ENCODE assay signal across 7 mouse cellular contexts in genomic region chr1:181888801-181889200, GRCm38 (mm10). TPM values are rescaled to one million over a fixed set of nuclear protein-coding genes. Genes with fewer than 3 reads are reported as not detected.
DNase-seq lines count a peak whose midpoint lies in the region; ATAC-seq and TF ChIP-seq lines count a peak whose summit lies in the region.

No protein-coding gene starts in this region.

- TF ChIP-seq POLR2A in heart, adult 2 months (IDR thresholded peaks at IDR 0.05; ENCODE audit: insufficient read depth, low read depth, low read length), result no peak
- TF ChIP-seq POLR2A in kidney, adult 2 months (IDR thresholded peaks at IDR 0.05; ENCODE audit: low read depth, low read length), result no peak

- no peak overlapping the region for H3K27ac ChIP-seq in embryonic facial prominence, embryonic 11.5 days (replicated peaks; ENCODE audit: low read depth, low read length)
- no peak overlapping the region for H3K27ac ChIP-seq in heart, adult 2 months
- no peak overlapping the region for H3K27ac ChIP-seq in kidney, adult 2 months (ENCODE audit: insufficient read depth, low read depth, low read length)
- H3K27ac ChIP-seq in limb, embryonic 11.5 days (replicated peaks; ENCODE audit: low read depth, low read length), result no peak overlapping the region
- H3K27ac ChIP-seq in midbrain, embryonic 14.5 days (replicated peaks; ENCODE audit: low read depth, low read length), result no peak overlapping the region

- intact Hi-C loops in heart, adult 2 months (cut with DNase I), result loop anchor here (1.0 kb wide), 2 partner anchors 226 to 252 kb away; no protein-coding TSS in a partner anchor

- H3K9me3 ChIP-seq in embryonic facial prominence, embryonic 11.5 days (replicated peaks; ENCODE audit: control insufficient read depth, low read length), result no peaks in the 10 kb centered on the region
- no peaks in the 10 kb centered on the region for H3K9me3 ChIP-seq in limb, embryonic 11.5 days (ENCODE audit: control insufficient read depth, low read length)
- H3K9me3 ChIP-seq in midbrain, embryonic 14.5 days (ENCODE audit: control insufficient read depth, low read length), result no peaks in the 10 kb centered on the region

- H3K27me3 ChIP-seq in embryonic facial prominence, embryonic 11.5 days (ENCODE audit: control insufficient read depth, insufficient read depth, low read length), result no peaks in the 10 kb centered on the region
- no peaks in the 10 kb centered on the region for H3K27me3 ChIP-seq in heart, adult 2 months (ENCODE audit: control insufficient read depth, insufficient read depth, low read length)
- no peaks in the 10 kb centered on the region for H3K27me3 ChIP-seq in kidney, adult 2 months (replicated peaks; ENCODE audit: control insufficient read depth, insufficient read depth, low read length)
- H3K27me3 ChIP-seq in limb, embryonic 11.5 days (ENCODE audit: control insufficient read depth, insufficient read depth, low read length), result no peaks in the 10 kb centered on the region
- no peaks in the 10 kb centered on the region for H3K27me3 ChIP-seq in midbrain, embryonic 14.5 days (ENCODE audit: control insufficient read depth, insufficient read depth, low read length)

- no peaks in the 10 kb centered on the region for H3K36me3 ChIP-seq in embryonic facial prominence, embryonic 11.5 days (replicated peaks; ENCODE audit: control insufficient read depth, insufficient read depth, low read depth, low read length)
- H3K36me3 ChIP-seq in heart, adult 2 months (ENCODE audit: control insufficient read depth, insufficient read depth, low read length), result no peaks in the 10 kb centered on the region
- no peaks in the 10 kb centered on the region for H3K36me3 ChIP-seq in kidney, adult 2 months (ENCODE audit: control insufficient read depth, insufficient read depth, low read length)
- no peaks in the 10 kb centered on the region for H3K36me3 ChIP-seq in limb, embryonic 11.5 days (ENCODE audit: control insufficient read depth, insufficient read depth, low read length)
- H3K36me3 ChIP-seq in midbrain, embryonic 14.5 days (ENCODE audit: control insufficient read depth, insufficient read depth, low read length), result no peaks in the 10 kb centered on the region

- WGBS in embryonic facial prominence, embryonic 11.5 days, result 6% methylated on average over 11 of the region's 11 CpGs
- 4% methylated on average over 11 of the region's 11 CpGs for WGBS in heart, adult 2 months
- 4% methylated on average over 11 of the region's 11 CpGs for WGBS in kidney, adult 2 months
- WGBS in limb, embryonic 11.5 days, result 7% methylated on average over 11 of the region's 11 CpGs
- 4% methylated on average over 11 of the region's 11 CpGs for WGBS in midbrain, embryonic 14.5 days

- TF ChIP-seq EP300 in heart, adult 2 months (IDR thresholded peaks at IDR 0.05; ENCODE audit: insufficient read depth, low read depth, low read length), result peak; percentile 88

- peak; percentile 81 for ATAC-seq in embryonic facial prominence, embryonic 11.5 days (replicated peaks; ENCODE audit: insufficient number of reproducible peaks, low FRiP score, low TSS enrichment, low read depth)
- peak; percentile 57; the same call in 1 of the 2 replicates for ATAC-seq in limb, embryonic 11.5 days (ENCODE audit: insufficient number of reproducible peaks, low FRiP score, low TSS enrichment, low read depth)
- peak; percentile 78 for ATAC-seq in midbrain, embryonic 14.5 days (ENCODE audit: low FRiP score, low TSS enrichment)

- H3K4me3 ChIP-seq in embryonic facial prominence, embryonic 11.5 days (ENCODE audit: low read depth, low read length), result no peak overlapping the region
- no peak overlapping the region for H3K4me3 ChIP-seq in heart, adult 2 months
- no peak overlapping the region for H3K4me3 ChIP-seq in kidney, adult 2 months (ENCODE audit: insufficient read depth, low read depth, low read length)
- no peak overlapping the region for H3K4me3 ChIP-seq in limb, embryonic 11.5 days (ENCODE audit: low read depth, low read length)
- H3K4me3 ChIP-seq in midbrain, embryonic 14.5 days (replicated peaks; ENCODE audit: low read depth, low read length), result no peak overlapping the region

- TF ChIP-seq CTCF in heart, adult 2 months (IDR thresholded peaks at IDR 0.05), result no peak
- peak; percentile 100 for TF ChIP-seq CTCF in kidney, adult 2 months (conservative IDR thresholded peaks at IDR 0.05; ENCODE audit: insufficient read depth, insufficient read length, low read depth, low read length)

- peak; percentile 96 for DNase-seq in adrenal gland, postnatal 10 days
- peak; percentile 87 for DNase-seq in embryonic facial prominence, embryonic 11.5 days (ENCODE audit: low spot score)
- DNase-seq in heart, adult 2 months, result peak; percentile 87 to 95
- peak; percentile 86 for DNase-seq in kidney, adult 2 months
- peak; percentile 94 for DNase-seq in limb, embryonic 11.5 days (ENCODE audit: low spot score)
- peak; percentile 92 for DNase-seq in midbrain, embryonic 14.5 days
- peak; percentile 79 for DNase-seq in spleen, adult 12 weeks (ENCODE audit: low spot score)

- H3K4me1 ChIP-seq in embryonic facial prominence, embryonic 11.5 days (ENCODE audit: control insufficient read depth, insufficient read depth, low read length), result no peaks in the 10 kb centered on the region
- no peaks in the 10 kb centered on the region; the same call in 1 of the 2 replicates for H3K4me1 ChIP-seq in heart, adult 2 months (ENCODE audit: control insufficient read depth, insufficient read depth, low read length)
- H3K4me1 ChIP-seq in kidney, adult 2 months (ENCODE audit: control insufficient read depth, insufficient read depth, low read length), result no peaks in the 10 kb centered on the region
- no peaks in the 10 kb centered on the region for H3K4me1 ChIP-seq in limb, embryonic 11.5 days (ENCODE audit: control insufficient read depth, insufficient read depth, low read length)
- H3K4me1 ChIP-seq in midbrain, embryonic 14.5 days (ENCODE audit: control insufficient read depth, insufficient read depth, low read length), result no peaks in the 10 kb centered on the region

- H3K9ac ChIP-seq in embryonic facial prominence, embryonic 11.5 days (replicated peaks; ENCODE audit: low read length), result no peak overlapping the region; the same call in 1 of the 2 replicates
- no peak overlapping the region for H3K9ac ChIP-seq in heart, adult 2 months (ENCODE audit: low read depth, low read length)
- no peak overlapping the region for H3K9ac ChIP-seq in limb, embryonic 11.5 days (ENCODE audit: low read length)
- no peak overlapping the region for H3K9ac ChIP-seq in midbrain, embryonic 14.5 days (replicated peaks; ENCODE audit: low read length)

- H3K4me2 ChIP-seq in embryonic facial prominence, embryonic 11.5 days (ENCODE audit: low read depth, low read length), result no peak overlapping the region
- H3K4me2 ChIP-seq in limb, embryonic 11.5 days (ENCODE audit: low read depth, severe bottlenecking), result no peak overlapping the region
- no peak overlapping the region for H3K4me2 ChIP-seq in midbrain, embryonic 14.5 days (ENCODE audit: low read length)

- H3K79me2 ChIP-seq in heart, adult 2 months (replicated peaks; ENCODE audit: control insufficient read depth, insufficient read depth, low read length), result no peaks in the 10 kb centered on the region

RNA-seq across cellular contexts. Expression of gene Lbr, which starts 46.0 kb away (rescaled TPM):
- total RNA-seq in adrenal gland, postnatal 10 days (2021), result 10 to 100 TPM; 35.9 to 36.6 TPM
- 166 and 181 TPM in 2 replicates for polyA plus RNA-seq in embryonic facial prominence, embryonic 11.5 days (2014; fragmentation: Nextera tagmentation; extraction: Ambion mirVana)
- 10 to 100 TPM; 23.6 to 24.7 TPM for total RNA-seq in heart, adult 2 months (2021)
- polyA plus RNA-seq in heart, adult 2 months (2012; rRNA removed), result 12.3 and 17.9 TPM in 2 replicates
- polyA plus RNA-seq in kidney, adult 2 months (2012; rRNA removed), result 11.5 and 14.5 TPM in 2 replicates
- polyA plus RNA-seq in limb, embryonic 11.5 days (2014; fragmentation: Nextera tagmentation; extraction: Ambion mirVana), result 163 and 171 TPM in 2 replicates
- 28.1 and 43.3 TPM in 2 replicates for polyA plus RNA-seq in midbrain, embryonic 14.5 days (2014; fragmentation: Nextera tagmentation; extraction: Ambion mirVana)
